Mouse (Mus musculus) stomach, embryonic 16.5 days (tissue): ENCODE results near the gene Sppl2c. TPM values are rescaled to one million over a fixed set of nuclear protein-coding genes. Genes with fewer than 3 reads are reported as not detected.
"Not testable (repeated sequence)": the region's sequence is repeated elsewhere in the genome, so short reads cannot be mapped to it uniquely, and the experiment has no call there.

Experiments
- ATAC-seq: fragments of 200-750 bp; cut with Nextera tagmentation; 2 replicates; pipeline ENCODE4 v1.8.0; 2017; ENCODE audit warnings: moderate number of reproducible peaks, moderate TSS enrichment; ENCODE audit not compliant: insufficient read depth, low FRiP score
- H3K27ac ChIP-seq: fragments of 300-500 bp; sonication (generic); 2 replicates; pipeline ENCODE4 v1.5.1; 2014; ENCODE audit warnings: low read length
- H3K27me3 ChIP-seq: fragments of 300-500 bp; sonication (generic); 2 replicates; pipeline ENCODE4 v1.6.1; 2014; ENCODE audit warnings: low read length, control low read depth, mixed read lengths; ENCODE audit not compliant: control insufficient read depth, insufficient read depth
- H3K36me3 ChIP-seq: fragments of 300-500 bp; sonication (generic); 2 replicates; pipeline ENCODE4 v1.6.1; 2014; ENCODE audit warnings: low read length; ENCODE audit not compliant: control insufficient read depth, insufficient read depth
- H3K4me1 ChIP-seq: fragments of 300-500 bp; sonication (generic); 2 replicates; pipeline ENCODE4 v1.6.1; 2014; ENCODE audit warnings: low read length, control low read depth, mixed read lengths; ENCODE audit not compliant: control insufficient read depth, insufficient read depth
- H3K4me2 ChIP-seq: fragments of 300-500 bp; sonication (generic); 2 replicates; pipeline ENCODE4 v1.6.1; 2014; ENCODE audit warnings: low read depth, low read length, mixed read lengths
- H3K4me3 ChIP-seq: fragments of 300-500 bp; sonication (generic); replicated peaks from 2 replicates; pipeline ENCODE4 v1.5.1; 2014; ENCODE audit warnings: mild to moderate bottlenecking, low read length
- H3K9ac ChIP-seq: fragments of 300-500 bp; sonication (generic); 2 replicates; pipeline ENCODE4 v1.6.1; 2014; ENCODE audit warnings: low read length
- H3K9me3 ChIP-seq: fragments of 300-500 bp; sonication (generic); replicated peaks from 2 replicates; pipeline ENCODE4 v1.6.1; 2016; ENCODE audit warnings: low read length, control low read depth; ENCODE audit not compliant: control insufficient read depth
- WGBS: fragments of 180-500 bp; shearing (Covaris S2); extraction: QIAGEN DNeasy Blood & Tissue Kit; methylation state at CpG from one replicate; pipeline ENCODE4 v1.1.7; 2014; 5-methylcytosine and 5-hydroxymethylcytosine counted together
- polyA plus RNA-seq: library from polyadenylated mRNA; unstranded; fragments of >200 nt; fragmentation: Nextera tagmentation; extraction: Ambion mirVana; gene quantifications from 2 replicates; pipeline ENCODE4 v1.2.1, GENCODE M21; 2015

The Sppl2c gene
- polyA plus RNA-seq, 1 experiment from 2014 or later: not detected

DNA sequence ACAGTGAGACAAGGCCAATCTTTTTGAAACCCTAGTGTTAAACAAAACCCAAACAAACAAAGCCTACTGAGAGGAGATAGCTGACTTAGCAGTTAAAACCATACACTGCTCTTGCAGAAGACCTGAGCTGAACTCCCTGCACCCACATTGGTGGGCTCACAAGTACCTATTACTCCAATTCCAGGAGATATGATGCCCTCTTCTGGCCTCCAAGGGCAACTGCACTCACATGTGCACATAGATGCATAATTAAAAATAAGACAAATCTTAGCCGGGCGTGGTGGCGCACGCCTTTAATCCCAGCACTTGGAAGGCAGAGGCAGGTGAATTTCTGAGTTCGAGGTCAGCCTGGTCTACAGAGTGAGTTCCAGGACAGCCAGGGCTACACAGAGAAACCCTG, 28.0 kb downstream of the Sppl2c start:
- not testable (repeated sequence) for H3K4me2 ChIP-seq, H3K4me3 ChIP-seq, H3K27ac ChIP-seq, H3K9me3 ChIP-seq, H3K4me1 ChIP-seq, ATAC-seq, H3K27me3 ChIP-seq, H3K36me3 ChIP-seq, H3K9ac ChIP-seq
- 91% methylated on average over 5 of the region's 5 CpGs for WGBS

- no peak overlapping the region for H3K27ac ChIP-seq
- H3K9ac ChIP-seq: no peak overlapping the region
- WGBS: 76% methylated on average over 3 of the region's 3 CpGs
- no peak overlapping the region for H3K4me2 ChIP-seq
- H3K27me3 ChIP-seq: no peaks in the 10 kb centered on the region
- H3K4me3 ChIP-seq: no peak overlapping the region
- ATAC-seq: no peak
- no peaks in the 10 kb centered on the region for H3K4me1 ChIP-seq
- H3K36me3 ChIP-seq: no peaks in the 10 kb centered on the region
- no peaks in the 10 kb centered on the region for H3K9me3 ChIP-seq
Measured at GRCm38 (mm10) chr11:104218075-104218474, 31.9 kb downstream of the Sppl2c start.

DNA sequence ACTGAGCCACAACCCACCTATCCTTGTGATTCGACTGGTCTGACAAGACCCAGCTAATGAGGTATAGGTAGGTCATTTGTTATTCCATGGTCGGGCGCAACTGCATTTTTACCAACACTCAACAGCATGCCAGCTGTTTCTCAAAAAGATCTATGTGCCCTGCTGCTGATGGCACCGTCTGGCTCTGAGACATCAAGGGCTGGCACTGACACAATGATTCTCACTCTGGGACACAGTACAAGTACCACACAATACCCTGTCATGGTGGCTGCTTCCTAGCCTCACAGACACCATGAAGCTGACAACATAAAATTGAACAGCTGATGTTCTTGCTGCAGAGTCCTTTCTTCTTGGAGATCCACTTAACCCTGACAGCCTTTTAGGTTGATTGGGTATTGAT, 34.2 kb downstream of the Sppl2c start:
- 80% methylated on average over 4 of the region's 4 CpGs for WGBS
- H3K27ac ChIP-seq: no peak overlapping the region
- no peaks in the 10 kb centered on the region for H3K4me1 ChIP-seq
- no peaks in the 10 kb centered on the region for H3K36me3 ChIP-seq
- no peak for ATAC-seq
- H3K27me3 ChIP-seq: no peaks in the 10 kb centered on the region
- no peak overlapping the region for H3K9ac ChIP-seq
- H3K9me3 ChIP-seq: no peaks in the 10 kb centered on the region
- H3K4me2 ChIP-seq: no peak overlapping the region
- H3K4me3 ChIP-seq: no peak overlapping the region

DNA sequence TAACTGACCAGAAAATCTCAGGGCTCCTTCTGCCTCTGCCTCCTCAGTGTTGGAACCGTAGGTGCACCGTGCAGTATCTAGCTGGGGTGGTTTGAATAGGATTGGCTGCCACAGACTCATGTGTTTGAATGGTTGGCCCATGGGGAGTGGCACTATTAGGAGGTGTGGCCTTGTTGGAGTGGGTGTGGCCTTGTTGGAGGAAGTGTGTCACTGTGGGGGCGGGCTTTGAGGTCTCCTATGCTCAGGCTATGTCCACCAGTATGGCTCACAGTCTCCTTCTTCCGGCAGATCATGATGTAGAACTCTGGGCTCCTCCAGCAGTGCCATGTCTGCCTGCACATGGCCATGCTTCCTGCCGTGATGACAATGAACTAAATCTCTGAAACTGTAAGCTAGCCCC, 35.6 kb downstream of the Sppl2c start:
- Histone ChIP-seq H3K36me3 (no peaks in the 10 kb centered on the region), H3K4me2 (no peak overlapping the region), H3K27me3 (no peaks in the 10 kb centered on the region), H3K9me3 (no peaks in the 10 kb centered on the region), H3K9ac (no peak overlapping the region), H3K4me3 (no peak overlapping the region), H3K4me1 (no peaks in the 10 kb centered on the region), H3K27ac (no peak overlapping the region)
- 72% methylated on average over 5 of the region's 5 CpGs for WGBS
- ATAC-seq: no peak

DNA sequence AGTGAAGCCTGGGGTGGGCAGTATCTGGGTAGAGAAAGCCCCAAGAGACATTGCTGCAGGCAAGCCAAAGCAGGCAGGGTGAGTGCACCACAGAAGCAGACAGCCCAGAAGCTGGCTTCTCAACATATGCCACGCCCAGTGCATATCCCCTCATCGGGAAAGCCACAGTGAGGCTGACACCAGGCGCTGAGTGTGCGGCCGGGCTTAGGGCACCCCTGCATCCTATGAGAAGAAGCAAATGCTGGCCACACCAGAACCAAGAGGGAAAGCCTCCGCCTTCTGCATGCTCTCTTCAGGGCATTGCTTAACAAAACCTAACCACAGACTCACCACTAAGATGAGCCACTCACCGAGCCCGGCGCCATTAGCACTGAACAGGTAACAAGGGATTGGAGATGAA, 37.2 kb downstream of the Sppl2c start:
- Histone ChIP-seq H3K27ac (no peak overlapping the region), H3K9me3 (no peaks in the 10 kb centered on the region), H3K4me2 (no peak overlapping the region), H3K27me3 (no peaks in the 10 kb centered on the region), H3K9ac (no peak overlapping the region), H3K4me3 (no peak overlapping the region), H3K36me3 (no peaks in the 10 kb centered on the region), H3K4me1 (no peaks in the 10 kb centered on the region)
- no peak for ATAC-seq
- 81% methylated on average over 9 of the region's 9 CpGs for WGBS

DNA sequence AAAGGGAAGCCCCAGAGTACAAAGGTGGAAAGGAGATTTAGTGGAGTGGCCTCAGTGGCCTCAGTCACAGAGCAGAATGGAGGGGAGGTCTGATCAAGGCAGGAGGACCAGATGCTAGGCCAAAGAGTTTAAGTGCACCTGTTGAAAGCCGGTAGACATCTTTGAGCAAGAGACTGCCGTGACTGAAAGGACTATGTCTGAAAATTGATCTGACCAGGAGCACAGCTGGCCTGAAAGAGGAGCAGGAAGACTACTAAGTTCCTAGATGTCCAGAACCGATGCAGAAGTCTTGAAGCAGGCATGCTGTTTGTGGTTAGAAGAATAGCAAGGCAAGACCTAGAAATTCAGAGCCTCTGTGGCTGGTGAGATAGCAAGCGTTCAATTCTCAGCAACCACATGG, 43.3 kb downstream of the Sppl2c start:
- H3K27me3 ChIP-seq: peaks cover 30% of the 10 kb centered on the region
- no peak overlapping the region for H3K9ac ChIP-seq
- no peak overlapping the region for H3K27ac ChIP-seq
- ATAC-seq: no peak
- no peaks in the 10 kb centered on the region for H3K9me3 ChIP-seq
- H3K36me3 ChIP-seq: no peaks in the 10 kb centered on the region
- 69% methylated on average over 4 of the region's 4 CpGs for WGBS
- no peak overlapping the region for H3K4me3 ChIP-seq
- 0 out of 2 replicates have a peak, but pooled peaks cover 12% of the 10 kb centered on the region for H3K4me1 ChIP-seq
- H3K4me2 ChIP-seq: no peak overlapping the region

- Histone ChIP-seq H3K4me3 (peak overlapping the region; percentile 70), H3K9me3 (no peaks in the 10 kb centered on the region), H3K36me3 (no peaks in the 10 kb centered on the region), H3K9ac (0 out of 2 replicates have a peak overlapping the region, but pooled peaks have one; percentile 35), H3K27me3 (peaks cover 35% of the 10 kb centered on the region), H3K27ac (no peak overlapping the region), H3K4me2 (peak overlapping the region; percentile 100), H3K4me1 (0 out of 2 replicates have a peak, but pooled peaks cover 12% of the 10 kb centered on the region)
- 7% methylated on average over 9 of the region's 9 CpGs for WGBS
- no peak for ATAC-seq
Measured at GRCm38 (mm10) chr11:104230066-104230778, 44.1 kb downstream of the Sppl2c start.

GRCm38 (mm10) chr11:104231041-104231911, 45.1 kb downstream of the Sppl2c start, which contains the start of gene Mapt:
Mapt (plus strand) TSS chr11:104231390.
- Histone ChIP-seq H3K4me3 (peak within 1 kb of the TSS; percentile 70), H3K27ac (no peak within 1 kb of the TSS; the same call in 1 of the 2 replicates), H3K9ac (peak within 1 kb of the TSS; percentile 84), H3K9me3 (no peaks in the 10 kb centered on the region), H3K36me3 (no peaks in the 10 kb centered on the region), H3K4me2 (peak within 1 kb of the TSS; percentile 100), H3K4me1 (0 out of 2 replicates have a peak, but pooled peaks cover 12% of the 10 kb centered on the region), H3K27me3 (peaks cover 41% of the 10 kb centered on the region)
- peak; percentile 93 for ATAC-seq
- under 1% methylated on average over 68 of the region's 94 CpGs for WGBS
